Mouse (Mus musculus) liver, embryonic 15.5 days (tissue): ENCODE measurements around the gene Jdp2. TPM values are rescaled to one million over a fixed set of nuclear protein-coding genes. Genes with fewer than 3 reads are reported as not detected.
A peak's percentile ranks its signal among the peaks of the same experiment; 100 is the strongest.

ENCODE experiments used
- ATAC-seq: fragments of 200-750 bp; cut with Nextera tagmentation; 2 replicates; pipeline ENCODE4 v1.8.0; 2017; ENCODE audit warnings: moderate number of reproducible peaks, mild to moderate bottlenecking, moderate library complexity; ENCODE audit not compliant: insufficient read depth
- H3K27ac ChIP-seq: fragments of 300-500 bp; sonication (generic); replicated peaks from 2 replicates; pipeline ENCODE4 v1.5.1; 2015; ENCODE audit warnings: mild to moderate bottlenecking, inconsistent platforms
- H3K27me3 ChIP-seq: fragments of 300-500 bp; sonication (generic); 2 replicates; pipeline ENCODE4 v1.6.1; 2015; ENCODE audit warnings: mild to moderate bottlenecking, inconsistent platforms
- H3K36me3 ChIP-seq: fragments of 300-500 bp; sonication (generic); replicated peaks from 2 replicates; pipeline ENCODE4 v1.6.1; 2015; ENCODE audit warnings: moderate library complexity, mild to moderate bottlenecking, inconsistent platforms
- H3K4me1 ChIP-seq: fragments of 300-500 bp; sonication (generic); replicated peaks from 2 replicates; pipeline ENCODE4 v1.6.1; 2015; ENCODE audit warnings: inconsistent platforms
- H3K4me2 ChIP-seq: fragments of 300-500 bp; sonication (generic); 2 replicates; pipeline ENCODE4 v1.6.1; 2015; ENCODE audit warnings: moderate library complexity, mild to moderate bottlenecking, inconsistent platforms
- H3K4me3 ChIP-seq: fragments of 300-500 bp; sonication (generic); replicated peaks from 2 replicates; pipeline ENCODE4 v1.5.1; 2015; ENCODE audit warnings: mild to moderate bottlenecking, inconsistent platforms
- H3K9ac ChIP-seq: fragments of 300-500 bp; sonication (generic); 2 replicates; pipeline ENCODE4 v1.6.1; 2015; ENCODE audit warnings: moderate library complexity, mild to moderate bottlenecking, inconsistent platforms
- H3K9me3 ChIP-seq: fragments of 300-500 bp; sonication (generic); replicated peaks from 2 replicates; pipeline ENCODE4 v1.6.1; 2016; ENCODE audit warnings: inconsistent platforms
- WGBS: fragments of 180-500 bp; shearing (Covaris S2); methylation state at CpG from one replicate; pipeline ENCODE4 v1.1.7; 2015; ENCODE audit warnings: mixed read lengths; ENCODE audit not compliant: insufficient replicate concordance; 5-methylcytosine and 5-hydroxymethylcytosine counted together
- polyA plus RNA-seq: library from polyadenylated mRNA; unstranded; fragments of >200 nt; fragmentation: Nextera tagmentation; extraction: Ambion mirVana; gene quantifications from 2 replicates; pipeline ENCODE4 v1.2.1, GENCODE M21; 2015

Jdp2 gene
- polyA plus RNA-seq, 1 experiment from 2014 or later: 0.10 TPM

DNA sequence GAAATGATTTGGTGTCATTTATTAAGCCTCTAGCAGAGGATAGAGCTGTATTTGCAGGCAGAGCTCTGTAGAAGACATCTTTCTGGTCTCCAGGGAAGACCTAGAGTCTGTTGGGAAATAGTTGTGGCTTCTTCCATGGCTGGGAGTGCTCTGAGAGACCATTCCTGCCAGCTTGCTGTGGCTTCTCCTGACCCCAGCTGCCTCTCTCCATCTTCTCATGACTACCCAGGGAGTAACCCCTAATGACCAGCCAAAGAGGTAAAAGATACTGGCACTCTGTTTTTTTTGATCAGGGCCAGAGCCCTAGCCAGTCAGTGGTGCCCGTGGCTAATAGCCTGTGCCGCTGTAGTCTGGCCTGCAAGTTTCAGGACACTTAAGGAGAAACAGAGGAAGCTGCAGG lies 3.3 kb downstream of the Jdp2 start:
- ATAC-seq: no peak
- Histone ChIP-seq H3K9ac (no peak overlapping the region), H3K4me2 (peak overlapping the region; percentile 5), H3K36me3 (no peaks in the 10 kb centered on the region), H3K4me1 (peaks cover 26% of the 10 kb centered on the region), H3K9me3 (no peaks in the 10 kb centered on the region), H3K27ac (no peak overlapping the region), H3K4me3 (no peak overlapping the region), H3K27me3 (peaks cover 75% of the 10 kb centered on the region)
- 24% methylated on average over 2 of the region's 2 CpGs for WGBS

DNA sequence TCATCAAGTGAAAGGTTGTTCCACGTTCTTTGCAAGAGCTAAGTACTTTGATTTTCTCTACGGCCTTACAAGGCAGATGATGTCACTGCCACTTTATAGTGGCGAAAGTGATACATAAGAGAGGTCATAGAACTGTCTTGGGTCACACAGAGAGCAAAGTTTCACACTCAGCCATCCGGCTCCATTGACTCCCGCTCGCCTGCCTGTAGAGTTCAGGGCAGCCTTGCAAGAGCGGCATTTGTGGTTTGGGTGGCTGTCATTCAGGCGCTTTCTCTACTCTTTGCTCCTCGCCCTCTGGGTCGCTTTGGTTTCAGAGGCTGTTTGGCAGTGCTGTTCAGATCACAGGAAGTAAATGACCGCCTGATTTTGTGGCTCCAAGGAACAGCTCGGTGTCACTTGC lies 4.0 kb downstream of the Jdp2 start:
- no peak overlapping the region for H3K9ac ChIP-seq
- no peaks in the 10 kb centered on the region for H3K9me3 ChIP-seq
- H3K27me3 ChIP-seq: peaks cover 68% of the 10 kb centered on the region
- no peaks in the 10 kb centered on the region for H3K36me3 ChIP-seq
- no peak overlapping the region for H3K4me3 ChIP-seq
- no peak for ATAC-seq
- H3K4me2 ChIP-seq: peak overlapping the region; percentile 5; the same call in 1 of the 2 replicates
- H3K27ac ChIP-seq: no peak overlapping the region
- WGBS: 15% methylated on average over 12 of the region's 12 CpGs
- peaks cover 23% of the 10 kb centered on the region for H3K4me1 ChIP-seq

DNA sequence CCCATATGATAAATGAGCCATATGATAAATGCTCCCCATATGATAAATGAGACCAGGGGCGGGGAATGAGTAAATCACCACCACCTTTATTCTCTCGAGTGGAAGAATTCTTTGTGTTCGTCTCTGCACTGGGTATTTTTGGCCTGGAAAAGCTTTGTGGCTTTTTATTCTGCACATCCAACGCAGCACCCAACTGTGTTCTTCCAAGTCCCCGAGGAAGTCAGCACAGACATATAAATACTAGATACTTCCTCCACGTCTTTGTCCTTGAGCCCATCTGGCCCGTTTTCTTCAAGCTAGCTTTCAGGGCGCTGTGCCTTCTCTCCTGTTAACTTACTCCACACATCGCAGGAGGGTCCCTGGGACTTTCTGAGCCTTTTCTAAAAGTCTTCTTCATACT lies 4.9 kb downstream of the Jdp2 start:
- H3K36me3 ChIP-seq: no peaks in the 10 kb centered on the region
- H3K9me3 ChIP-seq: no peaks in the 10 kb centered on the region
- peaks cover 18% of the 10 kb centered on the region for H3K4me1 ChIP-seq
- H3K4me3 ChIP-seq: no peak overlapping the region
- 48% methylated on average over 9 of the region's 9 CpGs for WGBS
- H3K27ac ChIP-seq: no peak overlapping the region
- no peak overlapping the region for H3K4me2 ChIP-seq
- no peak overlapping the region for H3K9ac ChIP-seq
- peaks cover 59% of the 10 kb centered on the region for H3K27me3 ChIP-seq
- ATAC-seq: no peak

DNA sequence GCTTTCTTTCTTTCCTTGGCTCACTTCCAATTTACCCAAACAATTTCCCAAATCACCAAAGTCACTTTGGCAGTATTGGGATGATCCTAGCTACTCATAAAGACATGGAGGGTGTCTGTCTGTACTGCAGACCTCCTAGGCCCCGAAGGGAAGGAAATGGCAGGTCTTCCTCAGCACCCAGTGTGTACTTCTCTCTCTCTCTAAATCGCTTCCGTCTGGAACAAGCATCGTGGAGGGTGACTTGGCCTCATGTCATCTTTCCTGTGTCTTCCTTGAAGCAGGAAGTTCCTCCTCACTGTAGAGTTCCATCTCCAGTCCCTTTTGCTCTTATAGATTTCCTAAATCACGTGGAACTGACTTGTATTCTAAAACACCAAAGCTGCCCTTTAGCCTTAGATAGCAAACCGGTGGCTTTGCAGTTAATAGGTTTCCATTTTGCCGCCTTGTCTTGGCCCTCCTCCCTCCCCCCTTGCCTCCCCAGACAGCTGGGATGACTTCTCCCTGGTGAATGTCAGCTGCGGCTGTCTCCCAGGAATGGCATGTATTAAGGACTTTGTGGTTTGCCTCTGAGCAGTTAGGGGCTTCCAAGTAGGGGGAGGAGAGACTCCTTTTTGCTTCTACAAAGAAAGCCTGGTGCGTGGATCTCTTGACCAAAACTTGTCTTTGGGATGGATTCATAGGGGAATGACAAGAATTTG lies 5.6 kb downstream of the Jdp2 start:
- H3K27ac ChIP-seq: no peak overlapping the region
- H3K27me3 ChIP-seq: peaks cover 52% of the 10 kb centered on the region
- no peak overlapping the region for H3K9ac ChIP-seq
- peaks cover 18% of the 10 kb centered on the region for H3K4me1 ChIP-seq
- no peaks in the 10 kb centered on the region for H3K9me3 ChIP-seq
- no peak overlapping the region for H3K4me2 ChIP-seq
- WGBS: 31% methylated on average over 9 of the region's 9 CpGs
- no peaks in the 10 kb centered on the region for H3K36me3 ChIP-seq
- no peak for ATAC-seq
- no peak overlapping the region for H3K4me3 ChIP-seq

DNA sequence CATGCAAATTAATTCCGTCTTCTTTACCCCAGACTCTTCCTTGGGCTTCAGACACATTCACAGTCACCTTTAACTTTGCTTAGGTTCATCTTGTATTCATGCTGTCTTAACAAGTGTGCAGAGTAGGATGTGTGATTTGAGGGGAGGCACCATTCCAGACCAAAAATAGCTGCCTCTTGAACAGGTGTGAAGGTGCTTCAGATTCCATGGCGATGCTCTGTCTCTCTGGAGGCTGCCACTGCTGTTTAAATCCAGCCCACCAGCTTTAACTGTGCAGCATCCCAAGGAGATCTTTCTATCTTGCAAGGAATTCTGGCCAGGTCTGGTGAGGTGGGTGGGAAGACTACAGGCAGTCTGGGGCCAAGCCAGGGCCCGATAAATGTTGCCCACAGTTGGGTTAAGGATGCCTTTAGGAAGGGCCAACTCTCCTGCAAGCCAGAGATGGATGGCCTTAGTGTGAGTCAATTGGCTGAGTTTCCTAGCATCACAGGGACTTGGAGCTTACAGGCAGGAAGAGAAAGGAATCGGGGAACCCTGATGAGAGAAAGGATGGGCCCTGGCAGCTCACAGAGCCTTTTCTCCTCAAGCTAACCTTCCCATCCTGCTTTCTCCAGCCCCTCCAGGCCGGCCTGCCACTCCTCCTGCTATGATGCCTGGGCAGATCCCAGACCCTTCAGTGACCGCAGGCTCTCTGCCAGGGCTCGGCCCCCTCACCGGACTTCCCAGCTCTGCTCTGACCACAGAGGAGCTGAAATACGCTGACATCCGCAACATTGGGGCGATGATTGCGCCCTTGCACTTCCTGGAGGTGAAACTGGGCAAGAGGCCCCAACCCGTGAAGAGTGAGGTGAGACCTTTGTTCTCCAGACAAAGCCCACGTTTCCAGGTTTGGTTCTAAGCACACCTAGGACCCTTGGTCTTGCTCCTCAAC lies 9.0 kb downstream of the Jdp2 start:
- H3K36me3 ChIP-seq: peaks cover 3% of the 10 kb centered on the region; the same call in 1 of the 2 replicates
- no peak overlapping the region for H3K4me3 ChIP-seq
- peaks cover 14% of the 10 kb centered on the region for H3K4me1 ChIP-seq
- H3K27me3 ChIP-seq: peaks cover 19% of the 10 kb centered on the region; the same call in 1 of the 2 replicates
- no peak overlapping the region for H3K9ac ChIP-seq
- no peak overlapping the region for H3K27ac ChIP-seq
- 53% methylated on average over 14 of the region's 14 CpGs for WGBS
- H3K4me2 ChIP-seq: no peak overlapping the region
- H3K9me3 ChIP-seq: no peaks in the 10 kb centered on the region
- ATAC-seq: no peak

DNA sequence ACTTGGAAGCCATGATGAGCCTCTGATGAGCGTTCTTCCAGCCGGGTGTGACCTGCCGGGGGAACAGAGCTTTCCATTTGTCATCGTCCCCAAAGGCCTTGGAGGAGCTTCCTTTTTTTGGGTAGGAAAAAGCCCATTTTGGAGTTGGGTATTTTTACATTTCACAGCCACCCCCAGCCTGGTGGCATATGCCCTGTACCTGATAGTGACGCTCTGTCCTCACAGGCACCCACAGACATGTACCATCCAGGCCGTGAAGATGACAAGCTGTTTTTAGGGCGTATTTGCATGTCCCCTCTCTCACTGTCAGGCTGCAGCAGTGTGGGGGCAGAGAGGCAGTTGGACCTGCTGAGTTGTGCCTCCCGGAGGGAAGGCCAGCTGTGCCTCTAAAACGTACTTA lies 11.3 kb downstream of the Jdp2 start:
- Histone ChIP-seq H3K4me3 (no peak overlapping the region), H3K9me3 (no peaks in the 10 kb centered on the region), H3K4me2 (no peak overlapping the region), H3K4me1 (no peaks in the 10 kb centered on the region), H3K27me3 (peaks cover 7% of the 10 kb centered on the region; the same call in 1 of the 2 replicates), H3K9ac (no peak overlapping the region), H3K27ac (no peak overlapping the region), H3K36me3 (peaks cover 3% of the 10 kb centered on the region; the same call in 1 of the 2 replicates)
- no peak for ATAC-seq
- WGBS: 64% methylated on average over 9 of the region's 9 CpGs

DNA sequence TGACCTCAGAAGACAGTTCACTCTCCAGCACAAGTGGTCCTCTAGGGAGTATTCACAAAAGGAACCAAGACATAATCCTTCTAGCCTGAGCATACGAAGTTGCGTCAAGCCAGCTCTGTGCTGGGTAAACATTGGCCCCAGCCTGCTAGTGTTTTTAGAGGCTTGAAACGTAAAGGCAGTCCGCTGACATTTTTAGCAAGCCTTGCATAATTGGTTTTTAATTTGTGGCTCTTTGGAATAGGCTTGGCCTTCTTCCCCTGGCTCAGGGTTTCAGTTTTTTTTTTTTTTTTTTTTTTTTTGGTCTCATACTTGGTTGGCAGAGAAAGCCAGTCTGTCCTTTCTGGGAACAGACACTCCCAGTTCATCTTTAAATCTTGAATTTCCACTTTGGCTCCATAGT lies 15.3 kb downstream of the Jdp2 start:
- H3K4me1 ChIP-seq: no peaks in the 10 kb centered on the region
- ATAC-seq: no peak
- 64% methylated on average over 4 of the region's 4 CpGs for WGBS
- no peak overlapping the region for H3K9ac ChIP-seq
- no peaks in the 10 kb centered on the region for H3K9me3 ChIP-seq
- H3K27ac ChIP-seq: no peak overlapping the region
- peaks cover 3% of the 10 kb centered on the region; the same call in 1 of the 2 replicates for H3K36me3 ChIP-seq
- no peaks in the 10 kb centered on the region for H3K27me3 ChIP-seq
- no peak overlapping the region for H3K4me2 ChIP-seq
- no peak overlapping the region for H3K4me3 ChIP-seq

DNA sequence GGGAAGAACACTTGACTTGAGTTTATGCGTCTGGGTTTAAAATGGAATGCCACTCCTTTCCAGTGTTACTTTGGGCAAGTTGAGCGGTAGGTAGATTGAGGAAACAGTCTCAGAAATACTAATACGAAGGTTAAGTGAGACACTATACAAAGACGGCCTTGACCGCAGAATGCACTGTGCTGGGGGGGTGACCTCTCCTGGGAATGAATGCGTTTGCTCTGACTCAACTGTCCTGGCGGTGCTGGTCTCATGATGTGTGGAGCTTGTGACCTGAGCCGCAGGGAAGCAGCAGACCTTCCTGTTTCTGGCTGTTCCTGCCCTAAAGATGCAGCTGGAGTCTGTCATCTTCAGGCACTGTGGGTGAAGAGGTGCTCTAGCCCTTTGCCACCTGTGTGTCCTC lies 16.7 kb downstream of the Jdp2 start:
- 74% methylated on average over 8 of the region's 8 CpGs for WGBS
- H3K4me2 ChIP-seq: no peak overlapping the region
- H3K36me3 ChIP-seq: 0 out of 2 replicates have a peak, but pooled peaks cover 3% of the 10 kb centered on the region
- no peaks in the 10 kb centered on the region for H3K27me3 ChIP-seq
- H3K4me3 ChIP-seq: no peak overlapping the region
- H3K9ac ChIP-seq: no peak overlapping the region
- no peak overlapping the region for H3K27ac ChIP-seq
- H3K9me3 ChIP-seq: no peaks in the 10 kb centered on the region
- no peaks in the 10 kb centered on the region for H3K4me1 ChIP-seq
- no peak for ATAC-seq

DNA sequence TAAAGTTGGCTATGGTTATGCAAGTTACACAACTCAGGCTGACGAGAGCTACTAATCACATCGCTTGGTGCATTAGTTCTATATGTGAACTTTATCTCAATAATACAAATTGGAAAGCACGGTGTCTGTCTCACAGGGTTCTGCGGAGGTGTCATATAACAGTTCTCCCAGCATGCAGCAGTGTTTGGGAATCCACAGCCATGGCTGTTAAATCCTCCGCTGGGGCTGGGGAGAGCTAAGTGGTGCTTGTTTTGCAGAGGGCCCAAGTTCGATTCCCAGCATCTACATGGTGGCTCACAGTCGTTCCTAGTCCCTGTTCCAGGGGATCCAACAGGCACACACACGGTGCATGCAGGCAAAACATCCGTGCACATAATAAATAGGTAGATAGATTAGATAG lies 19.1 kb downstream of the Jdp2 start:
- Histone ChIP-seq H3K27me3 (no peaks in the 10 kb centered on the region), H3K9ac (no peak overlapping the region), H3K36me3 (no peaks in the 10 kb centered on the region), H3K27ac (no peak overlapping the region), H3K4me1 (no peaks in the 10 kb centered on the region), H3K4me3 (no peak overlapping the region), H3K4me2 (no peak overlapping the region), H3K9me3 (no peaks in the 10 kb centered on the region)
- WGBS: 75% methylated on average over 9 of the region's 9 CpGs
- ATAC-seq: no peak

DNA sequence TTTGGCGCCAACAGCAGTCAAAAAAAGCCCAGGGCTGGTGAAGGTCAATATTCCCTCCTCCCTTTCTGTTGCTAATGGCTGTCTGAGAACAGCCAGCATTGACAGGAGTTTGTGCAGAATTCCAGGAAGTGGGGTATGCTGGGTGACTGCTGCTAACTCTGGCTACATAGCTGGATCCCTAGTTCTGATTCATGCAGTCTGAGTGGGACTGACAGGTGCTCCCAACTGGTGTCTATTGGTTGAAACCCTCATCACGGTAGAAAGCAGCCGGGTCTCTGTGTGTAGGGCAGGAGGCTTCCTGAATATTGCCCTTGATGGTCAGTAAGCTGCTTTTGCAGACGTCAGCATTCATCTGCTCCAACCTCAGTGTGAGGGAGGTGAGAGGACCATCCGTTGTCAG lies 19.6 kb downstream of the Jdp2 start:
- Histone ChIP-seq H3K9ac (no peak overlapping the region), H3K36me3 (no peaks in the 10 kb centered on the region), H3K4me3 (no peak overlapping the region), H3K9me3 (no peaks in the 10 kb centered on the region), H3K4me1 (no peaks in the 10 kb centered on the region), H3K27me3 (no peaks in the 10 kb centered on the region), H3K27ac (no peak overlapping the region), H3K4me2 (no peak overlapping the region)
- ATAC-seq: no peak
- WGBS: 62% methylated on average over 5 of the region's 5 CpGs

DNA sequence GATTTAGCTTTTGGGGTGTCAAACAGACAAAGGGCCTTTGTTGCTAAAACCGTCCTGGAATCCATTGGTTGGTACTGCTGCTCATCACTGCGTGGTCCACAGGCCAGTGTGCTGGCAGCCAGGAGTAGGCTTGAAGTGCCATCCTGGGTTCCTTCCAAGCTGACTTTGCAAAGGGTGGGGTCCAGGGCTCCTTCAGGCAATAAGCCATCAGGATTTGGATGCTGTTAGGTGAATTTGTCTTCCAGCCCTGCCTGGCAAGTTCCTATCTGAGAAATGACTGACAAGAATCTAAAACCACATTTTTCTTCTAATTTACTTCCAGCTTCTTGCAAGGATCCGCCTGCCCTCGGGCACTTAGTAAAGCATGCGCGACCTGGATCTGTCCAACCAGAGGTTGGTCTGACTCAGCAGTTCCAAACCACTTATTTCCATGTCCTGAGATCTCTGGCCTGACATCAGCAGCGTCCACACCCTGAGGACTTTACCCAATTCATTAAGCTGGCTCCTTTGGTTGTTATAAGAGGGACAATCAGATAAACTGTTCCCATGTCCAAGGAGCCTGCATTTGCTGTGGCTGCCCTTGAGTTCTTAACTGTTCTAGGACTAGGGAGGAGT lies 20.6 kb downstream of the Jdp2 start:
- H3K4me3 ChIP-seq: no peak overlapping the region

More for the DNA sequence above, 20.6 kb downstream of the Jdp2 start:
- no peaks in the 10 kb centered on the region for H3K27me3 ChIP-seq
- no peaks in the 10 kb centered on the region for H3K9me3 ChIP-seq
- H3K36me3 ChIP-seq: no peaks in the 10 kb centered on the region
- 64% methylated on average over 7 of the region's 7 CpGs for WGBS
- H3K27ac ChIP-seq: no peak overlapping the region
- no peak overlapping the region for H3K9ac ChIP-seq
- no peak overlapping the region for H3K4me2 ChIP-seq
- peaks cover 4% of the 10 kb centered on the region; the same call in 1 of the 2 replicates for H3K4me1 ChIP-seq
- no peak for ATAC-seq
